Mouse (Mus musculus) bone marrow, adult 2 months (tissue): ENCODE measurements around the gene Uaca.

Experiments used
- CTCF ChIP-seq: fragments of 200-500 bp; IDR thresholded peaks from 2 replicates; pipeline ENCODE4 v1.5.1; 2011; ENCODE audit warnings: low read length, control low read depth; ENCODE audit not compliant: control insufficient read depth, insufficient read depth
- POLR2A ChIP-seq: fragments of 200-500 bp; IDR thresholded peaks from 2 replicates; pipeline ENCODE4 v1.6.1; 2011; ENCODE audit warnings: low read depth, mild to moderate bottlenecking, control low read depth, low read length, borderline replicate concordance; ENCODE audit not compliant: control insufficient read depth

- no peak for TF ChIP-seq CTCF
- TF ChIP-seq POLR2A, result no peak
These were observed 119.3 kb downstream of the Uaca start for GRCm38 (mm10) chr9:60913626-60914025.
